Mouse (Mus musculus) forebrain, embryonic 13.5 days (tissue): ENCODE data around the gene Fbxw11. TPM values are rescaled to one million over a fixed set of nuclear protein-coding genes. Genes with fewer than 3 reads are reported as not detected.

Experiments used
- ATAC-seq: fragments of 200-750 bp; cut with Nextera tagmentation; 2 replicates; pipeline ENCODE4 v1.8.0; 2017
- H3K27ac ChIP-seq: fragments of 300-500 bp; sonication (generic); 2 replicates; pipeline ENCODE4 v1.5.1; 2015; ENCODE audit warnings: inconsistent platforms, mild to moderate bottlenecking, moderate library complexity
- H3K27me3 ChIP-seq: fragments of 300-500 bp; sonication (generic); 2 replicates; pipeline ENCODE4 v1.6.1; 2015; ENCODE audit warnings: mild to moderate bottlenecking, inconsistent platforms
- H3K36me3 ChIP-seq: fragments of 300-500 bp; sonication (generic); 2 replicates; pipeline ENCODE4 v1.6.1; 2015; ENCODE audit warnings: mild to moderate bottlenecking, inconsistent platforms; ENCODE audit not compliant: poor library complexity, severe bottlenecking
- H3K4me1 ChIP-seq: fragments of 300-500 bp; sonication (generic); 2 replicates; pipeline ENCODE4 v1.6.1; 2015; ENCODE audit warnings: inconsistent platforms
- H3K4me2 ChIP-seq: fragments of 300-500 bp; sonication (generic); 2 replicates; pipeline ENCODE4 v1.6.1; 2015; ENCODE audit warnings: inconsistent platforms, mild to moderate bottlenecking, moderate library complexity
- H3K4me3 ChIP-seq: fragments of 300-500 bp; sonication (generic); 2 replicates; pipeline ENCODE4 v1.5.1; 2015; ENCODE audit warnings: mild to moderate bottlenecking, inconsistent platforms
- H3K9ac ChIP-seq: fragments of 300-500 bp; sonication (generic); 2 replicates; pipeline ENCODE4 v1.6.1; 2015; ENCODE audit warnings: mild to moderate bottlenecking, inconsistent platforms
- H3K9me3 ChIP-seq: fragments of 300-500 bp; sonication (generic); replicated peaks from 2 replicates; pipeline ENCODE4 v1.6.1; 2016; ENCODE audit warnings: inconsistent platforms
- WGBS: fragments of 180-500 bp; shearing (Covaris S2); methylation state at CpG from one replicate; pipeline ENCODE4 v1.1.7; 2015; 5-methylcytosine and 5-hydroxymethylcytosine counted together
- polyA plus RNA-seq: library from polyadenylated mRNA; unstranded; fragments of >200 nt; fragmentation: Nextera tagmentation; extraction: Ambion mirVana; gene quantifications from 2 replicates; pipeline ENCODE4 v1.2.1, GENCODE M21; 2015

Fbxw11 gene
- polyA plus RNA-seq, 1 experiment from 2014 or later, result 99.2 TPM

GRCm38 (mm10) chr11:32627900-32628299 lies 14.6 kb upstream of the Fbxw11 start:
- Histone ChIP-seq H3K9ac (no peak overlapping the region), H3K27ac (no peak overlapping the region), H3K27me3 (no peaks in the 10 kb centered on the region), H3K9me3 (no peaks in the 10 kb centered on the region), H3K36me3 (no peaks in the 10 kb centered on the region), H3K4me3 (no peak overlapping the region), H3K4me2 (no peak overlapping the region), H3K4me1 (peaks cover 9% of the 10 kb centered on the region)
- 85% methylated on average over 6 of the region's 6 CpGs for WGBS
- no peak for ATAC-seq

GRCm38 (mm10) chr11:32629713-32630211 lies 12.8 kb upstream of the Fbxw11 start:
- no peak overlapping the region for H3K27ac ChIP-seq
- no peak overlapping the region for H3K4me2 ChIP-seq
- WGBS, result 94% methylated on average over 4 of the region's 4 CpGs
- no peaks in the 10 kb centered on the region for H3K36me3 ChIP-seq
- ATAC-seq, result no peak
- H3K27me3 ChIP-seq, result no peaks in the 10 kb centered on the region
- H3K9ac ChIP-seq, result no peak overlapping the region
- H3K9me3 ChIP-seq, result no peaks in the 10 kb centered on the region
- H3K4me3 ChIP-seq, result no peak overlapping the region
- no peaks in the 10 kb centered on the region for H3K4me1 ChIP-seq

GRCm38 (mm10) chr11:32632671-32633070 lies 9.9 kb upstream of the Fbxw11 start:
- Histone ChIP-seq H3K9me3 (no peaks in the 10 kb centered on the region), H3K27me3 (no peaks in the 10 kb centered on the region), H3K4me3 (no peak overlapping the region), H3K9ac (no peak overlapping the region), H3K4me2 (no peak overlapping the region), H3K27ac (no peak overlapping the region), H3K4me1 (no peaks in the 10 kb centered on the region), H3K36me3 (no peaks in the 10 kb centered on the region)
- over 99% methylated on average over 5 of the region's 5 CpGs for WGBS
- no peak for ATAC-seq

- H3K27me3 ChIP-seq, result no peaks in the 10 kb centered on the region
- H3K9me3 ChIP-seq, result no peaks in the 10 kb centered on the region
- H3K4me3 ChIP-seq, result no peak overlapping the region
- H3K9ac ChIP-seq, result no peak overlapping the region
- no peaks in the 10 kb centered on the region for H3K36me3 ChIP-seq
- H3K4me1 ChIP-seq, result no peaks in the 10 kb centered on the region
- H3K4me2 ChIP-seq, result no peak overlapping the region
- ATAC-seq, result no peak
- WGBS, result 64% methylated on average over 3 of the region's 3 CpGs
- no peak overlapping the region for H3K27ac ChIP-seq
Measured at GRCm38 (mm10) chr11:32633542-32633941, 9.0 kb upstream of the Fbxw11 start.

- H3K4me2 ChIP-seq, result no peak overlapping the region
- no peaks in the 10 kb centered on the region for H3K9me3 ChIP-seq
- no peak overlapping the region for H3K27ac ChIP-seq
- 89% methylated on average over 2 of the region's 2 CpGs for WGBS
- no peaks in the 10 kb centered on the region for H3K36me3 ChIP-seq
- no peak for ATAC-seq
- no peaks in the 10 kb centered on the region for H3K27me3 ChIP-seq
- no peaks in the 10 kb centered on the region for H3K4me1 ChIP-seq
- H3K9ac ChIP-seq, result no peak overlapping the region
- no peak overlapping the region for H3K4me3 ChIP-seq
Measured at GRCm38 (mm10) chr11:32634143-32634542, 8.4 kb upstream of the Fbxw11 start.

GRCm38 (mm10) chr11:32634842-32635241 lies 7.7 kb upstream of the Fbxw11 start:
- WGBS, result 68% methylated on average over 2 of the region's 2 CpGs
- no peak overlapping the region for H3K4me3 ChIP-seq
- no peak overlapping the region for H3K9ac ChIP-seq
- no peak for ATAC-seq
- H3K27ac ChIP-seq, result no peak overlapping the region
- no peaks in the 10 kb centered on the region for H3K4me1 ChIP-seq
- H3K9me3 ChIP-seq, result no peaks in the 10 kb centered on the region
- H3K27me3 ChIP-seq, result no peaks in the 10 kb centered on the region
- no peaks in the 10 kb centered on the region for H3K36me3 ChIP-seq
- no peak overlapping the region for H3K4me2 ChIP-seq

- Histone ChIP-seq H3K36me3 (no peaks in the 10 kb centered on the region), H3K27ac (no peak overlapping the region), H3K4me2 (no peak overlapping the region), H3K27me3 (no peaks in the 10 kb centered on the region), H3K4me1 (peaks cover 9% of the 10 kb centered on the region), H3K4me3 (no peak overlapping the region), H3K9ac (no peak overlapping the region), H3K9me3 (no peaks in the 10 kb centered on the region)
- WGBS, result 76% methylated on average over 4 of the region's 4 CpGs
- no peak for ATAC-seq
Measured at GRCm38 (mm10) chr11:32636275-32636674, 6.2 kb upstream of the Fbxw11 start.

- Histone ChIP-seq H3K9ac (no peak overlapping the region), H3K27me3 (no peaks in the 10 kb centered on the region), H3K9me3 (no peaks in the 10 kb centered on the region), H3K27ac (no peak overlapping the region), H3K4me1 (peaks cover 17% of the 10 kb centered on the region), H3K4me3 (no peak overlapping the region), H3K36me3 (no peaks in the 10 kb centered on the region), H3K4me2 (no peak overlapping the region)
- 86% methylated on average over 8 of the region's 8 CpGs for WGBS
- no peak for ATAC-seq
Measured at GRCm38 (mm10) chr11:32638521-32639255, 3.8 kb upstream of the Fbxw11 start.

- Histone ChIP-seq H3K27ac (no peak overlapping the region), H3K36me3 (no peaks in the 10 kb centered on the region), H3K4me1 (peaks cover 25% of the 10 kb centered on the region), H3K4me3 (no peak overlapping the region), H3K9me3 (no peaks in the 10 kb centered on the region), H3K27me3 (no peaks in the 10 kb centered on the region), H3K4me2 (no peak overlapping the region), H3K9ac (no peak overlapping the region)
- ATAC-seq, result no peak
- WGBS, result 90% methylated on average over 4 of the region's 4 CpGs
Measured at GRCm38 (mm10) chr11:32640617-32641016, 1.9 kb upstream of the Fbxw11 start.

- ATAC-seq, result peak; percentile 61
- Histone ChIP-seq H3K4me3 (peak overlapping the region; percentile 95), H3K9me3 (no peaks in the 10 kb centered on the region), H3K4me2 (peak overlapping the region; percentile 88), H3K27me3 (no peaks in the 10 kb centered on the region), H3K27ac (peak overlapping the region; percentile 99), H3K4me1 (peaks cover 25% of the 10 kb centered on the region), H3K36me3 (no peaks in the 10 kb centered on the region), H3K9ac (peak overlapping the region; percentile 97)
- under 1% methylated on average over 50 of the region's 54 CpGs for WGBS
Measured at GRCm38 (mm10) chr11:32642899-32643886, 669 bp downstream of the Fbxw11 start.

- Histone ChIP-seq H3K4me3 (peak overlapping the region; percentile 95), H3K36me3 (no peaks in the 10 kb centered on the region), H3K9me3 (no peaks in the 10 kb centered on the region), H3K4me1 (peaks cover 25% of the 10 kb centered on the region), H3K9ac (peak overlapping the region; percentile 97), H3K4me2 (peak overlapping the region; percentile 88), H3K27ac (no peak overlapping the region), H3K27me3 (no peaks in the 10 kb centered on the region)
- ATAC-seq, result no peak
- 51% methylated on average over 3 of the region's 3 CpGs for WGBS
Measured at GRCm38 (mm10) chr11:32644010-32644409, 1.5 kb downstream of the Fbxw11 start.

- H3K9me3 ChIP-seq, result no peaks in the 10 kb centered on the region
- no peak for ATAC-seq
Measured at GRCm38 (mm10) chr11:32647265-32647664, 4.7 kb downstream of the Fbxw11 start.

More at GRCm38 (mm10) chr11:32647265-32647664, 4.7 kb downstream of the Fbxw11 start:
- 85% methylated on average over 2 of the region's 2 CpGs for WGBS
- no peak overlapping the region for H3K9ac ChIP-seq
- H3K27me3 ChIP-seq, result no peaks in the 10 kb centered on the region
- H3K4me1 ChIP-seq, result peaks cover 24% of the 10 kb centered on the region
- H3K4me2 ChIP-seq, result no peak overlapping the region
- H3K36me3 ChIP-seq, result no peaks in the 10 kb centered on the region
- H3K4me3 ChIP-seq, result no peak overlapping the region
- H3K27ac ChIP-seq, result no peak overlapping the region
